Mouse (Mus musculus) kidney, adult 2 months (tissue): ENCODE data around the gene Prkag2.

Experiments
- CTCF ChIP-seq: fragments of 200-500 bp; conservative IDR thresholded peaks from 2 replicates; pipeline ENCODE4 v1.5.1; 2011; ENCODE audit warnings: low read depth, mild to moderate bottlenecking, control low read depth, low read length, moderate library complexity, mixed read lengths; ENCODE audit not compliant: insufficient read depth, insufficient read length
- POLR2A ChIP-seq: fragments of 200-500 bp; IDR thresholded peaks from one replicate; pipeline ENCODE4 v1.6.1; 2011; ENCODE audit warnings: low read depth, low read length, control low read depth

DNA sequence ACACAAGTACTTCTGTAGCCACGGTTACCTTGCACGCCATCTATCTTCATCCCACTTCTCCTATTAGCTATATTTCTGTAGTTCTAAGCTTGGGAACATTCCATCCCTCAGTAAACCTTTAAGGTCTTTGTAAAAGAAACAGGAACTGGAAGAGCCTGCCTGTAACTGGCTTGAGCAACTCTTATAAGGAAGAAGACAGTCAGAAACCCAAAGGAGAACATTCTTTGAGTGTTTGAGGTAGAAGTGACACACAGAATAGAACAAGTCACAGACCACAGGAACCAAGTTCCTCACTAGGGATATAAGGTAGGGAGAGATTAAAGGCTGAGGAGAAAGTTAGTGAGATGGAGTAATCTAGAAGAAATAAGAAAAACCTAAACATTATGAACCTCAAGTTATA, 273.3 kb downstream of the Prkag2 start:
- TF ChIP-seq CTCF (no peak), POLR2A (no peak)
